Mouse (Mus musculus) neural tube, embryonic 13.5 days (tissue): ENCODE measurements around the gene Ahcy. TPM values are rescaled to one million over a fixed set of nuclear protein-coding genes. Genes with fewer than 3 reads are reported as not detected.

ENCODE experiments used
- ATAC-seq: fragments of 200-750 bp; cut with Nextera tagmentation; 2 replicates; pipeline ENCODE4 v1.8.0; 2017; ENCODE audit warnings: low read depth, mild to moderate bottlenecking, moderate TSS enrichment, moderate library complexity
- H3K27ac ChIP-seq: fragments of 300-500 bp; sonication (generic); replicated peaks from 2 replicates; pipeline ENCODE4 v1.5.1; 2015; ENCODE audit warnings: moderate library complexity, mild to moderate bottlenecking, inconsistent platforms
- H3K27me3 ChIP-seq: fragments of 300-500 bp; sonication (generic); 2 replicates; pipeline ENCODE4 v1.6.1; 2015; ENCODE audit warnings: mild to moderate bottlenecking, inconsistent platforms
- H3K36me3 ChIP-seq: fragments of 300-500 bp; sonication (generic); 2 replicates; pipeline ENCODE4 v1.6.1; 2015; ENCODE audit warnings: mild to moderate bottlenecking, inconsistent platforms
- H3K4me1 ChIP-seq: fragments of 300-500 bp; sonication (generic); replicated peaks from 2 replicates; pipeline ENCODE4 v1.6.1; 2015; ENCODE audit warnings: inconsistent platforms
- H3K4me2 ChIP-seq: fragments of 300-500 bp; sonication (generic); 2 replicates; pipeline ENCODE4 v1.6.1; 2015; ENCODE audit warnings: inconsistent platforms, mild to moderate bottlenecking, moderate library complexity
- H3K4me3 ChIP-seq: fragments of 300-500 bp; sonication (generic); 2 replicates; pipeline ENCODE4 v1.5.1; 2015; ENCODE audit warnings: mild to moderate bottlenecking, inconsistent platforms
- H3K9ac ChIP-seq: fragments of 300-500 bp; sonication (generic); 2 replicates; pipeline ENCODE4 v1.6.1; 2015; ENCODE audit warnings: moderate library complexity, mild to moderate bottlenecking, inconsistent platforms
- H3K9me3 ChIP-seq: fragments of 300-500 bp; sonication (generic); 2 replicates; pipeline ENCODE4 v1.6.1; 2016; ENCODE audit warnings: inconsistent platforms
- WGBS: fragments of 180-500 bp; shearing (Covaris S2); methylation state at CpG from one replicate; pipeline ENCODE4 v1.1.7; 2015; 5-methylcytosine and 5-hydroxymethylcytosine counted together
- polyA plus RNA-seq: library from polyadenylated mRNA; unstranded; fragments of >200 nt; fragmentation: Nextera tagmentation; extraction: Ambion mirVana; gene quantifications from 2 replicates; pipeline ENCODE4 v1.2.1, GENCODE M21; 2015

Gene Ahcy
- polyA plus RNA-seq, 1 experiment from 2014 or later: 35.5 TPM

GRCm38 (mm10) chr2:155011086-155011656 lies 63.1 kb downstream of the Ahcy start:
- H3K27ac ChIP-seq: no peak overlapping the region
- no peak overlapping the region for H3K4me2 ChIP-seq
- no peaks in the 10 kb centered on the region for H3K27me3 ChIP-seq
- no peaks in the 10 kb centered on the region for H3K9me3 ChIP-seq
- ATAC-seq: no peak
- WGBS: 53% methylated on average over 3 of the region's 3 CpGs
- H3K36me3 ChIP-seq: no peaks in the 10 kb centered on the region
- no peaks in the 10 kb centered on the region for H3K4me1 ChIP-seq
- H3K4me3 ChIP-seq: no peak overlapping the region
- no peak overlapping the region for H3K9ac ChIP-seq

Other genes with a start within 250 kb of the Ahcy start
- 72.3 and 77.2 TPM in 2 replicates for gene Eif2s2, start 181.6 kb downstream of the Ahcy start, polyA plus RNA-seq
- gene Gm14226, start 56.2 kb downstream of the Ahcy start, polyA plus RNA-seq: 0.29 and 0.36 TPM in 2 replicates
- 47.7 and 48.7 TPM in 2 replicates for gene Itch, start 59.0 kb upstream of the Ahcy start, polyA plus RNA-seq
- 694 and 754 TPM in 2 replicates for gene Dynlrb1, start 162.0 kb upstream of the Ahcy start, polyA plus RNA-seq
- gene Map1lc3a, start 201.8 kb upstream of the Ahcy start, polyA plus RNA-seq: 390 and 452 TPM in 2 replicates